Mouse (Mus musculus) 3T3-L1 (cell line): ENCODE measurements around the gene Tomm40l.

Experiments used
- DNase-seq: peaks from one replicate; pipeline ENCODE4 v3.0.0-alpha.2; 2015; ENCODE audit warnings: low read depth, low spot score

Gene Tomm40l

DNA sequence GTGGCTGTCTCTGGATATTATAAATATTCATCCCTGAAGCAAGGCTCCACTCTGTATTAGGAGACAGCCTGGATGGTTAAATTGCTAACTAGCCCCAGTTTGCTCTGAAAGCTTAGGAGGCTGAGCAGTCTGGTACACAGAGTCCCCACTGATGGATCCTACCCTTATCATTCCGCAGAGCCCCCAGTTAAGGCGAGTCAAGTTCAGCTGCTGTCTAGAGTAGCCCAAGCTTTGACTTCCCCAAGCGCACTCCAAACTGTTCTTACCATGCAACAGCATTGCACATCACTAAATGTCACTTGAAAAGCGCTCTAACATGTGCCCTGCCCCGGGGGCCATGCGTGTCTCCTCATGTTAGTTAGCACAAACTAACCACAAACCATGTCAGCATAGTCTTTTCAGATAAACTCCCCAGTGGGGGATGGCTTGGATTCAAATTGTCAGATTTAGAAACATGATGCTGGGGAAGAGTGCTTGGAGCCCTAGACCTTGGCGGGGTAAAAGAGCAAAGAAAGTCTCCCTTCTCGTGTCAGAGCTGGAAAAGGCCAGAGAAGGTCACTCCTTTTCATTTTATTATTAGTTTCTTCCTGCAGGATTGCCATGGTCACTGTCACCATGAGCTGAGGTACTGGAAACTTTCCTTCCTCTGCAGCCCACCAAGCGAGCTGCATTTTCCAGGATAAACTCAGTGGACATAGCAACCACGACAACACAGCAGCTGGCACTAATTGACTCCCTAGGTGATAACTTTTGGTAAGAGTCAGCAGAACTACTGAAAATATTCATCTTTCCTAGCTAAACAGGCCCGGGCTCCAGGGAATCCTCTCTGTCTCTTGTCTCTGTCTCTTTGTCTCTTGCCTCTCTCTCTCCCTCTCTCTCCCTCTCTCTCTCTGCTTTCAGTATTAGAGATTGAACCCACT, 28.1 kb downstream of the Tomm40l start:
- DNase-seq = no peak

DNA sequence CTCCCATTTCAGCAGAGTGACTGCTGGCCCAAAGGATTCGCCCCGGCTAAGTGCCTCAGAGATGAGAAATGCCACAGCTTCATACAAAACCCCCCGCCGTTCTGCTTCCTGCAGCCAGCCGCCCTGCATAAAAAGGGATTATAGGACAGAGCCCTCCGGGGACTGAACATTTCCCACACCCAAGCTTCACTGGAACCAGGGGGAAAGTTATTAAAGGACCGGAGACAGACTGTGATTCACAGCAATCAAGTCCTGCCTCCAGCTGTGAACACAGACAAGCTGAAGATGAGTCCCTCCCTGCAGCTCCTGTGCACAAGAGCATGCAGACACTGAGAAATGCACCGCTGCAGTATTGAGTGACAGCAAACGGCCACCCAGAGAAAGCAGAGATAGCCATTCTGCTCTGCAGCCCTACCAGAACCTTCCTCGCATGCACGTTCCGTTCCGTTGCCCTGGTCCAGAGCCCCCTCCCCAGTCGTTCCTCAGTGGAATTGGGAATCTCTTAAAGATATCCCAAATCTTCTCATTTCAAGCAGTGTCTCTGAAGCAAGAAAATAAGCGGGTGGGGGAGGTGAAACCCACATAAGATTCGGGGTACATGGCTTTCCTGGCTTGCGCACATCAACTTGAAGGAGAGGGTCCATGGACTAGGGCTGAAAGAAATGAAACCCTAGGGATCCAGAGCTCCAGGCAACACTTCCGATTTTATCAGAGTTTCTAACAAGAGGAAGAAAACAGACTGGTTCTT, 29.0 kb downstream of the Tomm40l start:
- no peak for DNase-seq

- DNase-seq = no peak
These were observed 30.0 kb downstream of the Tomm40l start for GRCm38 (mm10) chr1:171192283-171192682.

DNA sequence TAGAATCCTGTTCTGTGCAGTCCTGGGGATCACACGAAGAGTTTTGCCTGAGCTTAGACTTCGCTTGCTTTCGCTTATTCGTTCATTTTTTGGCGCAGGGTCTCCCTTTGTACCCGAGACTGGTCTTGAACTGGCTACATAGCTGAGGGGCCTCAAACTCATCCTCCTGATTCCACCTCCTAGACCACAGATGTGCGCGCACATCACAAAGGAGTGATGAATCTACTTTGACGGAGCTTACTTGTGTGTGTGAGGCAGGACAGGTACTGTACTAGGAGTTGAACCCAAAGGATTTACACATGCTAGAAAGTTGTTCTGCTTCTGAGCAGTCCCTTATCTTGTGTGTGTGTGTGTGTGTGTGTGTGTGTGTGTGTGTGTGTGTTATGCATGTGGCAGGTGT, 31.5 kb downstream of the Tomm40l start:
- DNase-seq = no peak

GRCm38 (mm10) chr1:171189476-171190114, 32.7 kb downstream of the Tomm40l start:
- no peak for DNase-seq

GRCm38 (mm10) chr1:171189046-171189445, 33.3 kb downstream of the Tomm40l start:
- DNase-seq = no peak

- no peak for DNase-seq
These were observed 34.2 kb downstream of the Tomm40l start for GRCm38 (mm10) chr1:171187851-171188700.

DNA sequence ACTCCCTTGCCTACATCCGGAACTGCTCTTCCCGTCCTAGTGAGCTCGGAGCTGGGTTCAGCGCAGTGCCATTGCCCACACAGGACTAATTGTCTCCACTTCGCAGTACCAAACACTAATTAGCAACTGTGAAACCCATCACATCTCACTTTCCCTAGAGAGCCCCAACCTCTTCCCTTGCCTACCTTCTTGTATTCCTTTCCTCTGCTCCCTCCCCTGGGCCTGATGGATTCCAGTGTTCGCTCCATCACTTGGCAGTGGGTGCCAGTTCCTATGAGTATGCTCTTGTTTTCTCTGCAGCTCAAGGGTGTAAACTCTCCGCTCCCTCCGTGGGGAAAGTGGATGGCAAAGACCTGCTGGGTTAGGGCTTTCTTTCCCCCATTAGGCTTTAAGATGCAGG, 36.7 kb downstream of the Tomm40l start:
- no peak for DNase-seq

DNA sequence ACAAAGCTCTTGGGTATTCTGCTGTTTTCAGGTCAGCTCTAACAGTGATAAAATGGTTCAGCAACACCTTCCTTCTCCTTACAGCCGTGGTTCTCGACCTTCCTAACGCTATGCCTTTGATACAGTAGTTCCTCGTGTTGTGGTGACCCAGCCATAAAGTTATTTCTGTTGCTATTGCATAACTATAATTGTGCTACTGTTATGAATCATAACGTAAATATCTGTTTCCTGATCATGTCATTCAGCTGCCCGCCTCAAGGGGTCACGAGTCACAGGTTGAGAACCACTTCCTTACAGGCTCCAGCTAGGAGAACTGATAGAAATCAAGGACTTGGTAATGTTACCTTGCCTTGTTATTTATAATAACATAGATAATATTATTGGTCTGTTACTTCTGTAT, 38.0 kb downstream of the Tomm40l start:
- DNase-seq = peak; percentile 86

- no peak for DNase-seq
These were observed 38.7 kb downstream of the Tomm40l start for GRCm38 (mm10) chr1:171183620-171184019.

DNA sequence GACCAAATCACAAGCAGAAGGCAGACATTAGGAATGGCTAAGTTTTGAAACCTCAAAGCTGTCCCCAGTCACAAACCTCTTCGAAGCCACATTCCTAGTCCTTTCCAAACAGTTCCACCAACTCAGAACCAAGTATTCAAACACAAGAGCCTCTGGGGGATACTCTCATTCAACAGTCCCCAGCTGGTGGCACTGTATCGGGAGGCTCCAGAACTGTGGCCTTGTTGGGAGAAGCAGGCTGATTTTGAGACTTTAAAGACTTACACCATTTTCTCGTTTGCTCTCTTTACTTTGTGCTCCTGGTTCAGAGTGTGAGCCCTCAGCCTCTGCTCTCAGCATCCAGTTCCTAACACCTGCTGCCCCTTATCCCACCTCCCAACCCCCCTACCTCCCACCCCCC, 39.3 kb downstream of the Tomm40l start:
- no peak for DNase-seq

DNA sequence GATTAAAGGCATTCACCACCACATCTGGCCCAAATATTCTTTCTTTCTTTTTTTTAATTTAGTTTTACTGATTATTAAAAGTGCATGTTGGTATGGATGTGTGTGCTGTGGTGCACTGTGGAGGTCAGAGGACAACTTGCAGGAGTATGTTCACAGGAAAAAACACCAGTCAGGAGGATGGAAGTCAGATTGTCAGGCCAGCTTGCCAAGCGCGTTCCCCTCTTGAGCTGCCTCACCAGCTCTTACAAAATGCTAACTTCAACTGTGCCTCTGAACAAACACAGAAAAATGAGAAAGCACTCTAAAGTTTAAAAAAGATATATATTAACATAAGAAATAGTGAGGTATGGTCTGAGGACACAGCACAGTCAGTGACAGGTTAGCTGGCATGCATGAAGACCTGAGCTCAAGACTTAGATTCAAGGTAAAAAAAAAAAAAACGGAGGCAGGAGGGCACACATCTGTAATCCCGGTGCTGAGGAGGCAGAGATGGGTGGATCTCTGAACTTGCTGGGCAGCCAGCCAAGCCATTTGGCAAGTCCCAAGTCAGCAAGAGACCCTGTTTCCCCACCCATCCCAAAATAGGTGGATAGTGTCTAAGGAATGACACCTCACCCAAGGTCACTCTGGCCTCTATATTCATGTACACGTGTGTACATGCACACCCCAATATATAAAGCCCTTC, 42.7 kb downstream of the Tomm40l start:
- DNase-seq = no peak

DNA sequence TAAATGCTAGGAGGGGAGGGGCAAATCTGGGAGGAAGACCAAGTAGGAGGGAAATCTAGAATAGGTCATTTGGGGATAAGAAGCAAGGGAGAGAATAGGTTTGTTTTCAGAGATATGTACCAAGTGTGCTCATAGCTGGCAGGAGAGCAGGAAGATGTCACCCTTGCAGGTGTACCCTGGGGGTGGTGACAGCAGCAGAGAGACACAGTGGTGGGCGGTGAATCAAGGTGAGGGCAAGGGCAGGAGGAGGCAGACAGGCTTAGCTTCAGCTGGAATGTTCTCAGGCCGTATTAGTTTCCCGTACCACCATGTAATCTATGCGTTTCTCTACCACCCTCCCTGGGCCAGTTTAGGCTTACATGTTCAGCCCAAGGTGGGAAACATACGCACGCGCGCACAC, 49.5 kb downstream of the Tomm40l start:
- DNase-seq = no peak

DNA sequence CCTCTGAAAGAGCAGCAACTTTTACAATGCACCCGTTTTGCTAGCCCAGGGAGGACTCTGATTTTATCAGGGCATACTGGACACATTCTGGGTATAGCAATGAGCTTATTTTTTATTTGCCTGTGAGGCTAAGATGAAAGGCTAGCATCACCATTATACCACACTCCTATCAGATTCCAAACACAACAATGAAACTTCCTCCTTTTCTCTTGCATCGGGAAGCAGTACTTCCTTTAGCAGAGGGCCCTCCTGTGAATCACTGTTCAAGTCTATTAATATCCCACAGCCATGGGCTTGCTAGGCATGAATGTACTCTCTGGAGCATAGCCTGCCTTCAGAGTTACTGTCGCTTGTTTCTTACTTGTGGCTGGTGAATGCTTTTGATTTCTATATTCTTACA, 51.2 kb downstream of the Tomm40l start:
- DNase-seq = no peak

DNA sequence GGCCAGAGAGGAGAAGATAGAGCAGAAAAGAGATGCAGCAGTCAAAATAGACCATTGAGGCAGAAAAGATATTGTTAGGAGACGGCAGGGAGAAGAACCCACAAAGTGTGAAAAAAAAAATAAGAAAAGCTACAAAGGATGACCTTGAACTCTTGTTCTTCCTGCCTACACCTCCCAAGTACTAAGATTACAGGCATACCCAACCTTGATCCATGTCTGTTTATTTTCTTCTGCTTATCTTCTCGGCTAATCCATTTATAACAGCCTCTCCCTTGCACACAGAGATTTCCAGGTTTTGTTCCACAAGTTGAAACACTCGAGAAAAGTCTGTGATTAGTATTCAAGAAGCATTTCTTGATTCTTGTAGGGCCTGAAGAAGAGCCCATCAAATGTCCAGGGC, 52.4 kb downstream of the Tomm40l start:
- DNase-seq = no peak

DNA sequence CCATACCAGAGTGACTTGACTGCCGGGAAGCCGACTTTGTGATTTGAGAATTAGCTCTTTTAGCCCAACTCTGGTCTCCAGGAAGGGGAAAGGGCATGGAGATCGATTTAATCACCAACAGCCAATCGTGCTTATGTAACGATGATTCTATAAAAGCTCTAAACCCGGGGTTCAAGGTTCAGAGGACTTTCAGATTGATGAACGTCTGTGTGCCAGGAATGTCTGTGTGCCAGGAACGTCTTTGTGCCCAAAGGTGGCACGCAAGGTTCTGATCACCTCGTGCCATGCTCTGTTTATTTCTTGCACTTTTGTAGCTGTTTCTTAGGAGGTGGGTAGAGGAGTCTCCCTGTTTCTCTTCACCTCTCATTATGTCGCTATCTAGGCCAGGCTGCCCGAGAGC, 53.4 kb downstream of the Tomm40l start:
- no peak for DNase-seq
